Mouse (Mus musculus) frontal cortex, postnatal 36 days (tissue): ENCODE data around the gene Tmod3.
"Not testable (repeated sequence)": the region's sequence is repeated elsewhere in the genome, so short reads cannot be mapped to it uniquely, and the experiment has no call there.

Experiments
- DNase-seq, 2 experiments: peaks; one replicate each; pipeline ENCODE4 v3.0.0; 2022; ENCODE audit warnings: low spot score in 2 of 2

Tmod3 gene

GRCm38 (mm10) chr9:75558360-75558759 lies 1.1 kb downstream of the Tmod3 start:
- no peak for DNase-seq

DNA sequence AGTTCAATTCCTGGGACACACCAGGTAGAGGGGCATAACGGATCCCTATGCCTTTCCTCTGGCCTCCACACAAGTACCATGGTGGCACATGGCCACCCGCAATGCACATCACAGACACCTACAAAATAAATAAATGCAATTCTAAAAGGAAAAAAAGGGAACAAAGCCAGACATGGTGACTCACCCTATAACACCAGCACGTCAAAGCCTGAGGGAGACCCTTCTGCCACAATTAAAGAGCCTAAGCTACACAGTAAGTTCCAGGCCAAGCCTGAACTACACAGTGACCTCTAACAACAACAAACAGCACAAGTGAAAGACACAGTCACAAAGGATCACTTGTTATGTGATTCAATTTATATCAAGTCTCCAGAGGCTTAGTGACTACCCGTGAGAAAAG lies 5.7 kb downstream of the Tmod3 start:
- no peak for DNase-seq

DNA sequence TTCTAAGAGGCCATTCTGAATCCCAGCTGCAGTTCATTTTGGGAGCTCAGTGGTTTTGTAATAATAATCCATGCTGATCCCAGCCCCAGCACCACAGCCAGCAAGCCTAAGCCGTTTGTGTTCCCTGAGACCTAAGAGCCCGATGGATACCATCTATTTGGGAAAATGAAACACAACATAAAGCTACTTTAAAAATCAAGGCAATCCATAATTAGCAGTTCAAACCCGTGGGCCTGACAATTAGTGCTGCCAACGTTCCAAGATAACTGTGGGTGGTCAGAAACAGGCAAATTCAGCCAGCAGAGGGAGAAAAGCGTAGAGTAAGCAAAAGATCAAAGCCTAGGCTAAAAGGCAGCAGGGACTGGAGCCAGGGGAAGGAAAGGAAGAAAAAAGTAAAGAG lies 8.1 kb downstream of the Tmod3 start:
- peak in 1 of 2 experiments; percentile 28 for DNase-seq

DNA sequence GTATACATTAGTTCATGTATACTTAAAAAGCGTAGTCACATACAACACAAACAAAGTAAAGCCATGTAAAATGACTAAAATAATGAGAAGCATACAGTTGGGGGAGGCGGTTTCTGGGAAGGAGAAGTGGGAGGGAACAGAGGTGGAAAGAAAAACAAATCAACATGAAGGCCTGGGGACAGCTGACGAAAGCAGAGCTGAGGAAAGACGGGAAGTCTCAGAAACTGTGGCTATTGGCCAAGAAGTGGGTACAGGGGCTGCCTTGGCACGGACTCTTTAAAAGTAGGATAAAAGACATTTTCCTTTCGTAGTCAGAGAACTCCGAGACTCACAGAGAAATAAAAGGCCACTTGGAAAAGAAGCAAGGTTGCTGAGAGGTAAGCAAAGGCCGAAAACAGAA lies 10.4 kb downstream of the Tmod3 start:
- no peak for DNase-seq

DNA sequence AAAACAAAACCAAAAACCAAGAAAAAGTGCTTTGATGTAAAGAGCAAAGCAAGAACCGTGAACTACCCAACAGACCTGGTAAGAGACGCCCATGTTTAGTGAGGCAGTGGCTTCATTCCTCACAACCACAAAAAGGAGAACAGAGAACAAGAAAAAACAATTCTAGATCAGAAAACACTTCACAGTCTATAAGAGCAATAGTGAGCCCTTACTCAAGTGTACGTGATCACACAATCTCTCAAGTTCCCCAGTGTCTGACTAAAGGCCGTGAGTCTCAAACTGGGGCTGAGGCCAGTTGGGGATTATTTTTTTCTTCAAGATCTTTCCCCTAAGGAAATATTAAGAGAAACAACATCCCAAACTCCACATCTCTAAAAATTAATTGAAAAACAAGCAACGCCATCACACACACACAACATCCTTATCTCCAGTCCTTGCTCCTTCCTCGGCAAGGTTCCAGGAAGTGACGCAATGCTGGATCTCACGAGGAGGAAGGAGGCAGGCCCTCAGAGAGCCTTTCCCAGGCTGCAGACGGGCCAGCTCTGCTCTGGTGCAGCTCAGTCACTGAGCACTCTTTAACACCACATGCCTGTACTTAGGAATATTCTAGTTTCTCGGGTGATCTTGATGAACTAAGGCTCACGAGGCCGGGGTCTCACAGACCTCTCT lies 12.4 kb downstream of the Tmod3 start:
- DNase-seq: no peak

- no peak for DNase-seq
Observed at GRCm38 (mm10) chr9:75545514-75545913, 13.9 kb downstream of the Tmod3 start.

GRCm38 (mm10) chr9:75541497-75541896 lies 18.0 kb downstream of the Tmod3 start:
- no peak for DNase-seq

- no peak for DNase-seq
Observed at GRCm38 (mm10) chr9:75536422-75536821, 23.0 kb downstream of the Tmod3 start.

- no peak for DNase-seq
Observed at GRCm38 (mm10) chr9:75534431-75534962, 25.0 kb downstream of the Tmod3 start.

GRCm38 (mm10) chr9:75532989-75533388 lies 26.5 kb downstream of the Tmod3 start:
- not testable (repeated sequence) for DNase-seq

- no peak for DNase-seq
Observed at GRCm38 (mm10) chr9:75532461-75532860, 27.0 kb downstream of the Tmod3 start.

- DNase-seq: no peak
Observed at GRCm38 (mm10) chr9:75529358-75529757, 30.1 kb downstream of the Tmod3 start.

GRCm38 (mm10) chr9:75528096-75528495 lies 31.4 kb downstream of the Tmod3 start:
- no peak for DNase-seq

- DNase-seq: no peak
Observed at GRCm38 (mm10) chr9:75527368-75528059, 31.9 kb downstream of the Tmod3 start.

DNA sequence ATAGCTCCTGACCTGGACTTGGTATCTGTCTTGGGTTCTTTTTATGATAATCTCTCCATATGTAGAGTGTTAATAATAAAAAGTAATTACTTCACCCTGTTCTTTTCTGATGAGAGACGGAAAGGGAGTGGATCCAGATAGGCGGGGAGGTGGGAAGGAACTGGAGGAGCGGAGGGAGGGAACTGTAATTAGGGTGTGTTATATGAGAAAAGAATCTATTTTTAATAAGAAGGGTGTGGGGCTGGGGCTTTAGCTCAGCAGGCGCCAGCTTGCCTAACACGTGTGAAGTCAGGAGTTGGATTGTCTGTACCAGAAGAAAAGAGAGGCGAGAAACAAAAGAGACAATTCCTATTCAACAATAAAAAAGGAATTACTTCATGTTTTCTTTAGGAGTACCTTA lies 35.8 kb downstream of the Tmod3 start:
- no peak for DNase-seq

DNA sequence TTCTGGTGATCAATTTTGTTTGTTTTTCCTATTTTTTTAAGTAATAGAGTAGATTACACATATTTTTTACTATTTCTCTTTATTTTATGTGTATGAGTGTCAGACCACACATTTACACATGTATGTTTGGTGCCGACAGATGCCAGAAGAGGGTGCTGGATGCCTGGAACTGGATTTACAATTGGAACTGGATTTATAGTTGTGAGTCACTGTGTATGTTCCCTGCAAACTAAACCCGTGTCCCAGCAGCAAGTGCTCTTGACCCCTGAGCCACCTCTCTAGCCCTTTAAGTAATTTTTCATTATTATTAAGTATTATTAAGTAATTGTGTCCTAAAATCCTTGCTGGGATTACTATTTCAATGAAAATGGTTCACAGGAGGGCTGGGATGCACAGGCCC lies 37.2 kb downstream of the Tmod3 start:
- no peak for DNase-seq

- no peak for DNase-seq
Observed at GRCm38 (mm10) chr9:75521788-75522187, 37.7 kb downstream of the Tmod3 start.

DNA sequence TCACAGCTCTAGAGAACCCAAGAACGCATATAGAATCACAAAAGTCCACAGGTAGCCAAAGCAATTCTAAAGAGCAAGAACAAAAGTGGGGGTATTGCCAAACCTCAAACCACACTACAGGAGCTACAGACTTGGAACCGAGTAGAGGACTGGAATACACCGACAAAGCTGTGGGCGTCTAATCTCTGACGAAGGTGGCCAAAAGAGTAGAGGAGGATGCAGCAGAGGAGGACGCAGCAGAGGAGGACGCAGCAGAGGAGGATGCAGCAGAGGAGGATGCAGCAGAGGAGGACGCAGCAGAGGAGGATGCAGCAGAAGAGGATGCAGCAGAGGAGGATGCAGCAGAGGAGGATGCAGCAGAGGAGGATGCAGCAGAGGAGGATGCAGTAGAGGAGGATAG lies 38.5 kb downstream of the Tmod3 start:
- DNase-seq: no peak

- no peak for DNase-seq
Observed at GRCm38 (mm10) chr9:75517751-75518150, 41.7 kb downstream of the Tmod3 start.

DNA sequence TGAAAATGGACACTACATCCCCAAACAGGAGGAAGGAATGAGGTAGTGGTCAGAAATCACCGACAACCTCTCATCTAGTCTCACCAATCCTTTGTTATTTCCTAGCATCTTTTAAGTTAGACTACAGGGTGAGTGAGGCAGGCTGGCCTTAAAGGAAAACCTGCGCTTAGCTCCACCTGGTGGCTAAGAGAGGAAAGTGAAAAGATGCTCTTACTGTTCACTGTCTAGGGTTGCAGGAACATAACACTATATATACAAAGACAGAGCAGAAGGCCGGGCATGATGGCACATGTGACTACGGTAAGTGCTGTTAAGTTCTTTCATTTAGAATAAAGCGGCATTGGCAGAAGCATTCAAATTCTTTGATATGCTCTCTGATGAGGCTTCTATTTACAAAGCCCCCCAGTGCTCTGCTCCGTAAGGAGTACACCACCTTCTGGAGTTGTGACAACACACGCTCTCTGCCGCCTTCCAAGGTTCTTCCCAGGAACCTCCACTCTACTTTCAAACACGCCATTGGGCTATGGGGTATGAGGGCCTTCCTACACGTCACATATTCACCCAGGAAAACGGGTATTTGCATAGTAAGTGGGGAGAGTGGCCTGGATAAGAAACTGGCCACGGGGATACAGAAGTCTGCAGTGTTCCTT lies 43.9 kb downstream of the Tmod3 start:
- DNase-seq: peak; percentile 40 to 79

- no peak for DNase-seq
Observed at GRCm38 (mm10) chr9:75511236-75511939, 48.1 kb downstream of the Tmod3 start.

- DNase-seq: peak in 1 of 2 experiments; percentile 21
Observed at GRCm38 (mm10) chr9:75504311-75504710, 55.1 kb downstream of the Tmod3 start.
